11 mouse cellular contexts compared by ENCODE assay signal in the genomic region with DNA sequence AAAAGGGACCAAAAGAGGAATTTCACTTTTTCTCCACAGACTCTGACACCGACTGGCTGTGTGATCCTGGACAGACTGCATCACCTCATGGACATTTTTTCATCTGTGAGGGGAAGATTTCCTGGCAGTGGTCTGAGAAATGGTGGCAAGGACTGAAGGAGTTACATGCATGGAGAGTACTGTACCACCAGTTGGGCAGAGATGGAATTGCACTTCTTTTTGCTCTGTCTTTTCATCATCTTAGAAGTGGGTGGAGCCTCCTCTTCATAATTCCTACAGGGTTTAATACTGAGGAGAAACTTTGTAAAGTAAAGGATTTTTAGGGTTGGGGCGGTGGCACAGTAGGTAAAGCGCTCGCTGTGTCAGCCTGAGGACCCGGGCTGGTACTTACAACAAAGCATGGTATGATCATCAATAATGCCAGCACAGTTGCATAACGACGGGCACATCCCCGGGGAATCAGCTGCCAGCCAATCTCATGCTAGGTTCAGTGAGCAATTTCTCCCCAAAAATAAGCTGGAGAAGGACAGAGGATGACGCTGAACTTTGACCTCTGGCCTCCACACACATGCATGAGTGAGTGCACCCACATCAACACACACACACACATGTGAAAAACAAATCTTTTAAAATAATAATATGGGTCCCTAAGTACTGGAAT. TPM values are rescaled to one million over a fixed set of nuclear protein-coding genes. Genes with fewer than 3 reads are reported as not detected.
DNase-seq lines count a peak whose midpoint lies in the region; ATAC-seq and TF ChIP-seq lines count a peak whose summit lies in the region.
"Had no signal": no experiment of that assay in that cellular context is flagged by ENCODE, and none has a peak within 500 bp of the region (broad histone marks: within the 10 kb centered on the region; RNA-seq: fewer than 3 reads in every experiment).

No protein-coding gene starts in this region.

- no peaks in the 10 kb centered on the region for H3K4me1 ChIP-seq in embryonic facial prominence, embryonic 11.5 days (ENCODE audit: control insufficient read depth, insufficient read depth, low read length)
- peaks cover 14% of the 10 kb centered on the region; the same call in 1 of the 2 replicates for H3K4me1 ChIP-seq in embryonic facial prominence, embryonic 10.5 days
- peaks cover 15% of the 10 kb centered on the region for H3K4me1 ChIP-seq in liver, postnatal 0 days (ENCODE audit: insufficient read depth)
- H3K4me1 ChIP-seq in liver, embryonic 11.5 days (replicated peaks; ENCODE audit: control insufficient read depth, insufficient read depth, low read length): no peaks in the 10 kb centered on the region; the same call in 1 of the 2 replicates
- H3K4me1 ChIP-seq: forebrain, embryonic 15.5 days had no signal

- H3K36me3 ChIP-seq in embryonic facial prominence, embryonic 11.5 days (replicated peaks; ENCODE audit: control insufficient read depth, insufficient read depth, low read depth, low read length): no peaks in the 10 kb centered on the region
- no peaks in the 10 kb centered on the region for H3K36me3 ChIP-seq in embryonic facial prominence, embryonic 10.5 days (replicated peaks)
- no peaks in the 10 kb centered on the region for H3K36me3 ChIP-seq in liver, postnatal 0 days (replicated peaks; ENCODE audit: insufficient read depth, low read length)
- no peaks in the 10 kb centered on the region for H3K36me3 ChIP-seq in liver, embryonic 11.5 days (ENCODE audit: control insufficient read depth, insufficient read depth, low read length)
- H3K36me3 ChIP-seq: forebrain, embryonic 15.5 days had no signal

- no peak overlapping the region for H3K9ac ChIP-seq in embryonic facial prominence, embryonic 11.5 days (replicated peaks; ENCODE audit: low read length)
- no peak overlapping the region for H3K9ac ChIP-seq in liver, postnatal 0 days (replicated peaks)
- no peak overlapping the region for H3K9ac ChIP-seq in liver, embryonic 11.5 days (ENCODE audit: low read depth, low read length)
- H3K9ac ChIP-seq: forebrain, embryonic 15.5 days had no signal

- H3K4me2 ChIP-seq in embryonic facial prominence, embryonic 11.5 days (ENCODE audit: low read depth, low read length): no peak overlapping the region
- no peak overlapping the region for H3K4me2 ChIP-seq in liver, postnatal 0 days (ENCODE audit: low read depth, low read length)
- H3K4me2 ChIP-seq in liver, embryonic 11.5 days: no peak overlapping the region
- H3K4me2 ChIP-seq: forebrain, embryonic 15.5 days had no signal

- H3K27me3 ChIP-seq in embryonic facial prominence, embryonic 11.5 days (ENCODE audit: control insufficient read depth, insufficient read depth, low read length): no peaks in the 10 kb centered on the region
- H3K27me3 ChIP-seq in embryonic facial prominence, embryonic 10.5 days (replicated peaks; ENCODE audit: low read depth, poor library complexity, severe bottlenecking): no peaks in the 10 kb centered on the region
- H3K27me3 ChIP-seq in liver, postnatal 0 days (ENCODE audit: insufficient read depth, low read length): no peaks in the 10 kb centered on the region
- no peaks in the 10 kb centered on the region for H3K27me3 ChIP-seq in liver, embryonic 11.5 days (replicated peaks; ENCODE audit: control insufficient read depth, insufficient read depth, low read length)
- H3K27me3 ChIP-seq: forebrain, embryonic 15.5 days had no signal

- TF ChIP-seq CTCF in liver, postnatal 0 days (IDR thresholded peaks at IDR 0.05; ENCODE audit: low read depth): peak; percentile 46

- TF ChIP-seq EP300 in liver, postnatal 0 days (IDR thresholded peaks at IDR 0.05; ENCODE audit: low read depth): no peak

- H3K27ac ChIP-seq in embryonic facial prominence, embryonic 11.5 days (replicated peaks; ENCODE audit: low read depth, low read length): no peak overlapping the region
- no peak overlapping the region for H3K27ac ChIP-seq in embryonic facial prominence, embryonic 10.5 days (replicated peaks)
- no peak overlapping the region for H3K27ac ChIP-seq in liver, postnatal 0 days (ENCODE audit: low read depth)
- no peak overlapping the region for H3K27ac ChIP-seq in liver, embryonic 11.5 days (ENCODE audit: low read depth, low read length)
- H3K27ac ChIP-seq: forebrain, embryonic 15.5 days had no signal

- DNase-seq in embryonic facial prominence, embryonic 11.5 days (ENCODE audit: low spot score): peak; percentile 34
- DNase-seq in embryonic facial prominence, embryonic 10.5 days (ENCODE audit: low spot score): no peak
- DNase-seq in liver, postnatal 0 days: no peak
- no peak for DNase-seq in liver, embryonic 11.5 days (ENCODE audit: low spot score)
- DNase-seq in ZHBTc4 (ENCODE audit: low read depth, low spot score): peak; percentile 37
- no peak for DNase-seq in ovary, postnatal 36 days (ENCODE audit: low spot score)
- DNase-seq: cerebellum, adult 11 months; left cerebral cortex, postnatal 4 days had no signal

- no peak overlapping the region for H3K4me3 ChIP-seq in embryonic facial prominence, embryonic 11.5 days (ENCODE audit: low read depth, low read length)
- H3K4me3 ChIP-seq in embryonic facial prominence, embryonic 10.5 days: no peak overlapping the region
- H3K4me3 ChIP-seq in liver, postnatal 0 days (ENCODE audit: low read depth, low read length): no peak overlapping the region
- H3K4me3 ChIP-seq in liver, embryonic 11.5 days (ENCODE audit: low read depth, low read length): no peak overlapping the region
- H3K4me3 ChIP-seq: forebrain, embryonic 15.5 days had no signal

- 84% methylated on average over 9 of the region's 9 CpGs for WGBS in embryonic facial prominence, embryonic 11.5 days
- 88% methylated on average over 9 of the region's 9 CpGs for WGBS in embryonic facial prominence, embryonic 10.5 days
- 83% methylated on average over 9 of the region's 9 CpGs for WGBS in liver, postnatal 0 days (ENCODE audit: insufficient replicate concordance)
- WGBS in liver, embryonic 11.5 days: 82% methylated on average over 9 of the region's 9 CpGs

- ATAC-seq in embryonic facial prominence, embryonic 11.5 days (replicated peaks; ENCODE audit: insufficient number of reproducible peaks, low FRiP score, low TSS enrichment, low read depth): no peak
- no peak for ATAC-seq in liver, postnatal 0 days
- ATAC-seq in liver, embryonic 11.5 days (replicated peaks; ENCODE audit: low FRiP score): no peak
- ATAC-seq in megakaryocyte-erythroid progenitor cell, adult 5-6 weeks (replicated peaks; ENCODE audit: low FRiP score, low TSS enrichment, poor library complexity, severe bottlenecking): peak; percentile 75
- no peak for ATAC-seq in activated CD4-positive, CD25-positive, alpha-beta regulatory T cell, adult 4 months
- ATAC-seq: forebrain, embryonic 15.5 days had no signal

- H3K9me3 ChIP-seq in embryonic facial prominence, embryonic 11.5 days (replicated peaks; ENCODE audit: control insufficient read depth, low read length): no peaks in the 10 kb centered on the region
- no peaks in the 10 kb centered on the region for H3K9me3 ChIP-seq in embryonic facial prominence, embryonic 10.5 days
- no peaks in the 10 kb centered on the region for H3K9me3 ChIP-seq in liver, postnatal 0 days (ENCODE audit: low read length)
- H3K9me3 ChIP-seq in liver, embryonic 11.5 days (ENCODE audit: control insufficient read depth, low read length): no peaks in the 10 kb centered on the region
- H3K9me3 ChIP-seq: forebrain, embryonic 15.5 days had no signal

RNA-seq across cellular contexts. Expression of a gene that starts 24.6 kb away (rescaled TPM):
- 97.6 and 100.0 TPM in 2 replicates for polyA plus RNA-seq in embryonic facial prominence, embryonic 11.5 days (2014; fragmentation: Nextera tagmentation; extraction: Ambion mirVana)
- polyA plus RNA-seq in embryonic facial prominence, embryonic 10.5 days (2016; fragmentation: Nextera tagmentation; extraction: Ambion mirVana): 105 and 109 TPM in 2 replicates
- 224 and 247 TPM in 2 replicates for polyA plus RNA-seq in liver, postnatal 0 days (2015; fragmentation: Nextera tagmentation; extraction: Ambion mirVana)
- polyA plus RNA-seq in liver, embryonic 11.5 days (2014; fragmentation: Nextera tagmentation; extraction: Ambion mirVana): 107 and 114 TPM in 2 replicates
- total RNA-seq in megakaryocyte-erythroid progenitor cell, adult 5-6 weeks (2014; fragmentation: Nextera tagmentation): 190 and 191 TPM in 2 replicates
- total RNA-seq in megakaryocyte-erythroid progenitor cell, adult 5-6 weeks (2017): 97.0 and 141 TPM in 2 replicates
- 10 to 100 TPM; 30.2 to 50.5 TPM for polyA plus RNA-seq in activated CD4-positive, CD25-positive, alpha-beta regulatory T cell, adult 4 months (2017; shearing (Covaris generic))

RNA-seq across cellular contexts. Expression of a gene that starts 34.5 kb away (rescaled TPM):
- polyA plus RNA-seq in embryonic facial prominence, embryonic 11.5 days (2014; fragmentation: Nextera tagmentation; extraction: Ambion mirVana): 51.1 and 55.7 TPM in 2 replicates
- 58.2 TPM in 2 replicates for polyA plus RNA-seq in embryonic facial prominence, embryonic 10.5 days (2016; fragmentation: Nextera tagmentation; extraction: Ambion mirVana)
- polyA plus RNA-seq in liver, postnatal 0 days (2015; fragmentation: Nextera tagmentation; extraction: Ambion mirVana): 10.6 and 12.7 TPM in 2 replicates
- polyA plus RNA-seq in liver, embryonic 11.5 days (2014; fragmentation: Nextera tagmentation; extraction: Ambion mirVana): 38.7 and 39.7 TPM in 2 replicates
- total RNA-seq in megakaryocyte-erythroid progenitor cell, adult 5-6 weeks (2014; fragmentation: Nextera tagmentation): 30.4 and 39.4 TPM in 2 replicates
- 41.1 and 47.2 TPM in 2 replicates for total RNA-seq in megakaryocyte-erythroid progenitor cell, adult 5-6 weeks (2017)
- 10 to 100 TPM; 53.0 to 53.4 TPM for polyA plus RNA-seq in activated CD4-positive, CD25-positive, alpha-beta regulatory T cell, adult 4 months (2017; shearing (Covaris generic))

Comparison
In these comparisons a context has a peak if more than half of its experiments do, and no peak if none do; other contexts are left out.
1. DNase-seq: peak in embryonic facial prominence, embryonic 11.5 days (single experiment) and ZHBTc4 (single experiment); none in embryonic facial prominence, embryonic 10.5 days (single experiment), liver, postnatal 0 days (single experiment), liver, embryonic 11.5 days (single experiment) and ovary, postnatal 36 days (single experiment).